Mouse (Mus musculus) erythroblast, embryonic 14.5 days (primary cell): ENCODE measurements around the gene Eif5.

Source experiments
- GATA1 ChIP-seq: IDR thresholded peaks from 2 replicates; pipeline ENCODE4 v1.6.1; 2012; ENCODE audit warnings: low read length, inconsistent platforms, mixed read lengths
- TAL1 ChIP-seq: IDR thresholded peaks from 3 replicates; pipeline ENCODE4 v1.6.1; 2012; ENCODE audit warnings: low read length, inconsistent platforms, mixed read lengths

DNA sequence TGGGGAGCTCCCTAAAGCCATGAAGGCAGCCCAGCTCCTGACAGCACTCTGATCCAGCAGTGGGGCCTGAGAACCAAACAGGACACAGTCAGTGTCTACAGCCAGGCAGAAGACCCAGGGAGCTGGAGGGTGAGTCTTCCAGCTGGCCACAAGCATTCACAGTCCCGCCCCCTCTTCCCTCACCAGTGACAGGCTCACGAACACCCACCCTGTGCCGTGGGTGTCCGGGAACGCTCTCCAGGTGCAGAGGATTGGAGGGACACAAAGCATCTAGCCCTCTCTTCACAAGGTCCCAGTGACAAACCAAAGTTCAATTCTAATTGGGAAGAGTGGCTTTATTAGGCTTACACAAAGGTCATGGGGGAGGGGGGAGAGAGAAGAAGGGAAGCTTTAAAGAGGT, 18.0 kb upstream of the Eif5 start:
- TF ChIP-seq GATA1 (no peak), TAL1 (no peak)
